Mouse (Mus musculus) stomach, postnatal 0 days (tissue): ENCODE results near the gene Atp6v1e1.

Experiments
- CTCF ChIP-seq: IDR thresholded peaks from 2 replicates; pipeline ENCODE4 v1.5.1; 2016; ENCODE audit warnings: antibody characterized with exemption, low read depth, mild to moderate bottlenecking, moderate library complexity
- EP300 ChIP-seq: optimal IDR thresholded peaks from 2 replicates; pipeline ENCODE3; 2016; ENCODE audit warnings: antibody characterized with exemption

- TF ChIP-seq CTCF (no peak), EP300 (no peak)
Measured at GRCm38 (mm10) chr6:120854413-120854812, 31.8 kb upstream of the Atp6v1e1 start.
